Mouse (Mus musculus): ENCODE results near the gene Atp5f1. TPM values are rescaled to one million over a fixed set of nuclear protein-coding genes. Genes with fewer than 3 reads are reported as not detected.

Gene Atp5f1
- polyA plus RNA-seq, 1 experiment = 56.9 TPM

DNA sequence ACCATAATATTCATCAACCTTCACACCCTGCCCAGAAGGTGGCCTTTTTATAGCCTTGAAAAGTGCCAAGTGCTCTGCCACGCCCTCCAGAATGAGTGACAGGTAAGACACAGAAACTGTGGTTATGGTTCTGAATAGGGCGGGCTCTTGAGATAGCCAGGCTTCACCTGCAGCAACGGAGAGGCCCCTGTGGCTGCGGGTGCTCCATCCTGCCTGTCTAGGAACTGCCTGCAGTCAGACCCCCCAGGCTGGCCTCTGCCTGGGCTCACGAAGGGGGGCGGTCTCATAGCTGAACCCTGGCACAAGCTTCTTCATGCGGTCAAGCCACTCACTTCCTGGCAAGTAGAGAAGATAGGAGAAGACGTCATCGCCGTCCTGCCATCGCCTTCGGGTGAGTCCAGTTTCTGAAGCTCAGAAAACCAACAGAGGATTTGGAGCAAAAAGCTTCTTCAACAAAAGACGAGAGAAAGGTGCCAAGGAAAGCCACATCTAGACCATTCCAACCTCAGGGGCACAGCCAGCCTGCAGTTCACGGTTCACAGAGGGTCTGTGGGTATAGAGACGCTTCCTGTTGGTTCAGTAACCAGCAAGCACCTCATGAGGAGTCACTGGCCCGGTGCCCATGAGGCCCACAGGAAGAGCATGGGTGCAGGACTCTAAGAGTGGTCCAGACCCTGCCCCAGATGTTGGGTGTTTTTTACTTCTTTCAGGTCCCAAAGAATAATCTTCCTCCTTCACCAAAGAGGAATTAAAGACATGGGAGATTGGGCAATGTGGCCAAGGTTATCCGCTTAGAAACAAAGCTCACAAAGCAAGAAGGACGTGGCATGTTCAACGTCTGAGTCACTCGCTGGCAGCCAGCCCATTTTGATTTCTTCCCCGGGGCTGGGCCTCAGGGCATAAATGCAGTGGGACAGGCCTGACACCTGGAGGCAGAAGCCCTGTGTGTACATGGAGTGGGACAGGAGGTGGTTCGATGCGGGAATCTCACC, 65.0 kb downstream of the Atp5f1 start:
- no peaks in the 10 kb centered on the region for H3K36me3 ChIP-seq (ENCODE audit: control insufficient read depth, insufficient read depth, low read length)
- H3K27me3 ChIP-seq (ENCODE audit: control insufficient read depth, insufficient read depth, low read length) = no peaks in the 10 kb centered on the region
- peak; percentile 77 to 86 for DNase-seq (ENCODE audit: low read depth in 1 of 2, low spot score in 2 of 2)
- H3K4me1 ChIP-seq (ENCODE audit: control insufficient read depth, insufficient read depth, insufficient read length) = peaks cover 23% of the 10 kb centered on the region; the same call in 1 of the 2 replicates
- TF ChIP-seq POLR2A (IDR thresholded peaks at IDR 0.05; ENCODE audit: low read depth, low read length) (peak; percentile 28; the same call in 1 of the 2 replicates), CTCF (IDR thresholded peaks at IDR 0.05; ENCODE audit: extremely low read depth, insufficient read depth, insufficient read length, insufficient replicate concordance) (peak; percentile 77; the same call in 1 of the 2 replicates)
- H3K27ac ChIP-seq (ENCODE audit: insufficient read depth, low read length) = peak overlapping the region; percentile 95
- 3% methylated on average over 23 of the region's 23 CpGs for WGBS
- H3K4me3 ChIP-seq (ENCODE audit: extremely low read depth, insufficient read depth, insufficient read length) = peak overlapping the region; percentile 44; the same call in 1 of the 2 replicates

- DNase-seq (ENCODE audit: low read depth in 1 of 2, low spot score in 2 of 2) = no peak
- H3K4me3 ChIP-seq (ENCODE audit: extremely low read depth, insufficient read depth, insufficient read length) = no peak overlapping the region; the same call in 1 of the 2 replicates
- H3K27ac ChIP-seq (ENCODE audit: insufficient read depth, low read length) = peak overlapping the region; percentile 95
- WGBS = 26% methylated on average over 6 of the region's 6 CpGs
- peaks cover 23% of the 10 kb centered on the region; the same call in 1 of the 2 replicates for H3K4me1 ChIP-seq (ENCODE audit: control insufficient read depth, insufficient read depth, insufficient read length)
- H3K36me3 ChIP-seq (ENCODE audit: control insufficient read depth, insufficient read depth, low read length) = no peaks in the 10 kb centered on the region
- no peak for TF ChIP-seq CTCF (IDR thresholded peaks at IDR 0.05; ENCODE audit: extremely low read depth, insufficient read depth, insufficient read length, insufficient replicate concordance)
- no peak for TF ChIP-seq POLR2A (IDR thresholded peaks at IDR 0.05; ENCODE audit: low read depth, low read length)
- H3K27me3 ChIP-seq (ENCODE audit: control insufficient read depth, insufficient read depth, low read length) = no peaks in the 10 kb centered on the region
Measured at GRCm38 (mm10) chr3:105893941-105894391, 65.9 kb downstream of the Atp5f1 start.

Other genes starting within 250 kb of the Atp5f1 start
- gene Rap1a, start 158.8 kb downstream of the Atp5f1 start, polyA plus RNA-seq (2012; rRNA removed) = 6.5 and 8.0 TPM in 2 replicates
- 0.32 and 0.63 TPM in 2 replicates for gene Adora3, start 89.2 kb downstream of the Atp5f1 start, polyA plus RNA-seq (2012; rRNA removed)
- 0.85 and 1.1 TPM in 2 replicates for gene Tmigd3, start 89.2 kb downstream of the Atp5f1 start, polyA plus RNA-seq (2012; rRNA removed)
- gene I830077J02Rik, start 27.4 kb downstream of the Atp5f1 start, polyA plus RNA-seq (2012; rRNA removed) = 17.9 and 18.8 TPM in 2 replicates
- gene Wdr77, start 730 bp downstream of the Atp5f1 start, polyA plus RNA-seq (2012; rRNA removed) = 25.7 and 36.5 TPM in 2 replicates
- gene Ovgp1, start 13.6 kb upstream of the Atp5f1 start, polyA plus RNA-seq (2012; rRNA removed) = 1.1 and 2.1 TPM in 2 replicates
- 0.11 and 0.37 TPM in 2 replicates for gene Pifo, start 54.5 kb upstream of the Atp5f1 start, polyA plus RNA-seq (2012; rRNA removed)
- 0.25 and 0.34 TPM in 2 replicates for gene Chil5, start 72.7 kb upstream of the Atp5f1 start, polyA plus RNA-seq (2012; rRNA removed)
- 0.12 TPM in 1 of 2 replicates, not detected in the other for gene Chia1, start 153.1 kb upstream of the Atp5f1 start, polyA plus RNA-seq (2012; rRNA removed)
- gene Chil3, start 207.5 kb upstream of the Atp5f1 start, polyA plus RNA-seq (2012; rRNA removed) = 8.0 and 8.9 TPM in 2 replicates

All from spleen, adult 2 months (tissue).